Mouse (Mus musculus): ENCODE measurements around the gene Zfp563.
A peak's percentile ranks its signal among the peaks of the same experiment; 100 is the strongest.

Zfp563 gene

GRCm38 (mm10) chr17:33089220-33089949 is at the start of gene Zfp563:
Gene Zfp563, plus strand, starts transcription at chr17:33089310.
- peak; percentile 86 for DNase-seq

GRCm38 (mm10) chr17:33058791-33059190 is 30.3 kb upstream of the Zfp563 start:
- no peak for DNase-seq

GRCm38 (mm10) chr17:33063001-33063400 is 26.1 kb upstream of the Zfp563 start:
- no peak for DNase-seq

- no peak for DNase-seq
Observed at GRCm38 (mm10) chr17:33067958-33068357, 21.2 kb upstream of the Zfp563 start, which contains the start of gene 4921501E09Rik. Gene 4921501E09Rik, minus strand, starts transcription at chr17:33068058.

- DNase-seq = no peak
Observed at GRCm38 (mm10) chr17:33091630-33092029, 2.5 kb downstream of the Zfp563 start.

GRCm38 (mm10) chr17:33092391-33093193 is 3.5 kb downstream of the Zfp563 start:
- DNase-seq = peak; percentile 75

GRCm38 (mm10) chr17:33097396-33097795 is 8.3 kb downstream of the Zfp563 start:
- DNase-seq = no peak

- no peak for DNase-seq
Observed at GRCm38 (mm10) chr17:33124546-33124945, 35.4 kb downstream of the Zfp563 start.

- DNase-seq = no peak
Observed at GRCm38 (mm10) chr17:33126257-33126656, 37.1 kb downstream of the Zfp563 start.

- no peak for DNase-seq
Observed at GRCm38 (mm10) chr17:33139261-33139820, 50.2 kb downstream of the Zfp563 start, which contains the start of gene Morc2b. Gene Morc2b, minus strand, starts transcription at chr17:33139683.
